Comparison of ENCODE assay signal across 13 mouse cellular contexts in the genomic region with DNA sequence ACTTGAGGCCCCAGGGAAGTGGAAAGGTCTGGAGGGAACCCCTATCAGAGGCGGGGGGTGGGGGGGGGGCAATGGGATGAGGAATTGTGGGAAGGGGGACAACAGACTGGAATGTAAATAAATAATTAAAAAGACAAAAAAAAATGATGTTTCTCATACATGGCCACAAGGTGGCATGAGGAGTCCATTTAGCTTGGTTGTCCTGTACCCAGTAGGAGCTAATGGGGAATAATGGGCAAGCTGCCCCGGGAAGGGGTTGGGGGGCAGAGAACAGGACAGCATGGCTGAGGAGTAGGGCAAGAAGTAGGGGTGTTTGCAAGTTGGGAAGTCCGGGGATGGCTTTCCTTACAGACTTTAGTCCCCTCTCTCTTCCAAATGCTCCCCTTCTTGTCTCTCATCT.
DNase-seq lines count a peak whose midpoint lies in the region; ATAC-seq and TF ChIP-seq lines count a peak whose summit lies in the region.
"Had no signal": no experiment of that assay in that cellular context is flagged by ENCODE, and none has a peak within 500 bp of the region (broad histone marks: within the 10 kb centered on the region; RNA-seq: fewer than 3 reads in every experiment).

No protein-coding gene starts in this region.

- H3K27ac ChIP-seq in heart, postnatal 0 days (ENCODE audit: low read depth): no peak overlapping the region
- no peak overlapping the region for H3K27ac ChIP-seq in lung, embryonic 14.5 days (ENCODE audit: low read depth)
- no peak overlapping the region for H3K27ac ChIP-seq in small intestine, adult 2 months (ENCODE audit: insufficient read depth, low read depth, low read length)
- H3K27ac ChIP-seq: limb, embryonic 10.5 days; lung, embryonic 15.5 days; midbrain, embryonic 12.5 days had no signal

- TF ChIP-seq POLR2A in small intestine, adult 2 months (IDR thresholded peaks at IDR 0.05; ENCODE audit: low read depth, low read length): no peak

- no peak overlapping the region for H3K9ac ChIP-seq in heart, postnatal 0 days (replicated peaks; ENCODE audit: low read depth, low read length)
- H3K9ac ChIP-seq in lung, embryonic 14.5 days: no peak overlapping the region
- H3K9ac ChIP-seq: lung, embryonic 15.5 days; midbrain, embryonic 12.5 days had no signal

- no peaks in the 10 kb centered on the region for H3K9me3 ChIP-seq in heart, postnatal 0 days (replicated peaks; ENCODE audit: control insufficient read depth, low read length)
- H3K9me3 ChIP-seq in lung, embryonic 14.5 days (ENCODE audit: low read depth, low read length): no peaks in the 10 kb centered on the region
- H3K9me3 ChIP-seq: limb, embryonic 10.5 days; lung, embryonic 15.5 days; midbrain, embryonic 12.5 days had no signal

- intact Hi-C loops in heart, postnatal 25 days (cut with DNase I): loop anchor here (2.0 kb wide), 1 partner anchor 292 kb away; no protein-coding TSS in a partner anchor
- intact Hi-C loops in gastrocnemius, postnatal 36 days (cut with DNase I): no loop called here

- 53% methylated on average over 3 of the region's 3 CpGs for WGBS in heart, postnatal 0 days
- WGBS in lung, embryonic 14.5 days: 55% methylated on average over 3 of the region's 3 CpGs
- WGBS in small intestine, adult 2 months: 63% methylated on average over 3 of the region's 3 CpGs

- no peaks in the 10 kb centered on the region for H3K4me1 ChIP-seq in heart, postnatal 0 days (ENCODE audit: control insufficient read depth, insufficient read depth)
- no peaks in the 10 kb centered on the region for H3K4me1 ChIP-seq in lung, embryonic 14.5 days (ENCODE audit: insufficient read depth)
- no peaks in the 10 kb centered on the region for H3K4me1 ChIP-seq in small intestine, adult 2 months (ENCODE audit: control insufficient read depth, insufficient read depth, insufficient read length, low read length)
- H3K4me1 ChIP-seq: limb, embryonic 10.5 days; lung, embryonic 15.5 days; midbrain, embryonic 12.5 days had no signal

- H3K36me3 ChIP-seq in heart, postnatal 0 days (replicated peaks; ENCODE audit: control insufficient read depth, insufficient read depth, low read length): no peaks in the 10 kb centered on the region
- H3K36me3 ChIP-seq in lung, embryonic 14.5 days (ENCODE audit: insufficient read depth): no peaks in the 10 kb centered on the region
- no peaks in the 10 kb centered on the region for H3K36me3 ChIP-seq in small intestine, adult 2 months (ENCODE audit: control insufficient read depth, insufficient read depth, low read length)
- H3K36me3 ChIP-seq: limb, embryonic 10.5 days; lung, embryonic 15.5 days; midbrain, embryonic 12.5 days had no signal

- H3K4me3 ChIP-seq in heart, postnatal 0 days (ENCODE audit: low read depth, low read length): no peak overlapping the region
- H3K4me3 ChIP-seq in lung, embryonic 14.5 days (ENCODE audit: low read depth, low read length): no peak overlapping the region
- H3K4me3 ChIP-seq in small intestine, adult 2 months (ENCODE audit: low read depth, low read length): no peak overlapping the region
- H3K4me3 ChIP-seq: limb, embryonic 10.5 days; lung, embryonic 15.5 days; midbrain, embryonic 12.5 days had no signal

- TF ChIP-seq CTCF in heart, postnatal 0 days (IDR thresholded peaks at IDR 0.05; ENCODE audit: low read depth): peak; percentile 23; the same call in 1 of the 2 replicates
- peak; percentile 46; the same call in 1 of the 2 replicates for TF ChIP-seq CTCF in lung, embryonic 14.5 days (IDR thresholded peaks at IDR 0.05; ENCODE audit: low read depth)
- TF ChIP-seq CTCF in small intestine, adult 2 months (IDR thresholded peaks at IDR 0.05; ENCODE audit: extremely low read depth, insufficient read length, insufficient replicate concordance, low read depth, low read length): 0 out of 2 replicates have a peak, but pooled peaks have one; percentile 5

- no peak for TF ChIP-seq EP300 in heart, postnatal 0 days (IDR thresholded peaks at IDR 0.05; ENCODE audit: low read depth)

- H3K27me3 ChIP-seq in heart, postnatal 0 days (ENCODE audit: control insufficient read depth, insufficient read depth, low read length): no peaks in the 10 kb centered on the region
- no peaks in the 10 kb centered on the region for H3K27me3 ChIP-seq in lung, embryonic 14.5 days (ENCODE audit: insufficient read depth, low read length)
- H3K27me3 ChIP-seq in small intestine, adult 2 months (ENCODE audit: control insufficient read depth, insufficient read depth, low read length): no peaks in the 10 kb centered on the region
- H3K27me3 ChIP-seq: lung, embryonic 15.5 days; midbrain, embryonic 12.5 days had no signal

- no peak for DNase-seq in heart, postnatal 0 days (ENCODE audit: low spot score)
- DNase-seq in heart, postnatal 25 days (ENCODE audit: low spot score): no peak
- no peak for DNase-seq in lung, embryonic 14.5 days
- no peak for DNase-seq in lung, postnatal 4 days
- DNase-seq in ES-CJ7 (ENCODE audit: low read depth, low spot score): peak; percentile 55
- no peak for DNase-seq in gastrocnemius, postnatal 36 days
- DNase-seq: adrenal gland, postnatal 14 days; cerebellum, postnatal 25 days; kidney, adult 18-20 months had no signal

- no peak for ATAC-seq in heart, postnatal 0 days (ENCODE audit: insufficient read depth, low read depth)
- no peak for ATAC-seq in lung, embryonic 14.5 days (ENCODE audit: insufficient read depth)

- H3K4me2 ChIP-seq in heart, postnatal 0 days (ENCODE audit: low read depth, low read length): no peak overlapping the region
- H3K4me2 ChIP-seq in lung, embryonic 14.5 days: no peak overlapping the region
- H3K4me2 ChIP-seq: lung, embryonic 15.5 days; midbrain, embryonic 12.5 days had no signal
